Mouse (Mus musculus) lung, embryonic 16.5 days (tissue): ENCODE results near the gene Myh9. TPM values are rescaled to one million over a fixed set of nuclear protein-coding genes. Genes with fewer than 3 reads are reported as not detected.
A peak's percentile ranks its signal among the peaks of the same experiment; 100 is the strongest.

Experiments used
- ATAC-seq: fragments of 200-750 bp; cut with Nextera tagmentation; 2 replicates; pipeline ENCODE4 v1.8.0; 2017; ENCODE audit warnings: low read depth, mild to moderate bottlenecking, moderate library complexity
- H3K27ac ChIP-seq: fragments of 300-500 bp; sonication (generic); 2 replicates; pipeline ENCODE4 v1.5.1; 2014; ENCODE audit warnings: mild to moderate bottlenecking, control low read depth, low read length
- H3K27me3 ChIP-seq: fragments of 300-500 bp; sonication (generic); 2 replicates; pipeline ENCODE4 v1.6.1; 2014; ENCODE audit warnings: low read depth, low read length, mixed read lengths; ENCODE audit not compliant: control insufficient read depth, insufficient read depth
- H3K36me3 ChIP-seq: fragments of 300-500 bp; sonication (generic); 2 replicates; pipeline ENCODE4 v1.6.1; 2014; ENCODE audit warnings: low read length; ENCODE audit not compliant: control insufficient read depth, insufficient read depth
- H3K4me1 ChIP-seq: fragments of 300-500 bp; sonication (generic); replicated peaks from 2 replicates; pipeline ENCODE4 v1.6.1; 2014; ENCODE audit warnings: low read length, mixed read lengths; ENCODE audit not compliant: control insufficient read depth, insufficient read depth
- H3K4me2 ChIP-seq: fragments of 300-500 bp; sonication (generic); 2 replicates; pipeline ENCODE4 v1.6.1; 2014; ENCODE audit warnings: low read depth, low read length, control low read depth
- H3K4me3 ChIP-seq: fragments of 300-500 bp; sonication (generic); 2 replicates; pipeline ENCODE4 v1.5.1; 2014; ENCODE audit warnings: mild to moderate bottlenecking, low read length, control low read depth
- H3K9ac ChIP-seq: fragments of 300-500 bp; sonication (generic); 2 replicates; pipeline ENCODE4 v1.6.1; 2014; ENCODE audit warnings: low read length, control low read depth
- H3K9me3 ChIP-seq: fragments of 300-500 bp; sonication (generic); 2 replicates; pipeline ENCODE4 v1.6.1; 2016; ENCODE audit warnings: low read length; ENCODE audit not compliant: control insufficient read depth
- WGBS: fragments of 180-500 bp; shearing (Covaris S2); extraction: QIAGEN DNeasy Blood & Tissue Kit; methylation state at CpG from one replicate; pipeline ENCODE4 v1.1.7; 2014; 5-methylcytosine and 5-hydroxymethylcytosine counted together
- polyA plus RNA-seq: library from polyadenylated mRNA; unstranded; fragments of >200 nt; fragmentation: Nextera tagmentation; extraction: Ambion mirVana; gene quantifications from 2 replicates; pipeline ENCODE4 v1.2.1, GENCODE M21; 2015

The Myh9 gene
- polyA plus RNA-seq: 71.7 and 77.6 TPM in 2 replicates

DNA sequence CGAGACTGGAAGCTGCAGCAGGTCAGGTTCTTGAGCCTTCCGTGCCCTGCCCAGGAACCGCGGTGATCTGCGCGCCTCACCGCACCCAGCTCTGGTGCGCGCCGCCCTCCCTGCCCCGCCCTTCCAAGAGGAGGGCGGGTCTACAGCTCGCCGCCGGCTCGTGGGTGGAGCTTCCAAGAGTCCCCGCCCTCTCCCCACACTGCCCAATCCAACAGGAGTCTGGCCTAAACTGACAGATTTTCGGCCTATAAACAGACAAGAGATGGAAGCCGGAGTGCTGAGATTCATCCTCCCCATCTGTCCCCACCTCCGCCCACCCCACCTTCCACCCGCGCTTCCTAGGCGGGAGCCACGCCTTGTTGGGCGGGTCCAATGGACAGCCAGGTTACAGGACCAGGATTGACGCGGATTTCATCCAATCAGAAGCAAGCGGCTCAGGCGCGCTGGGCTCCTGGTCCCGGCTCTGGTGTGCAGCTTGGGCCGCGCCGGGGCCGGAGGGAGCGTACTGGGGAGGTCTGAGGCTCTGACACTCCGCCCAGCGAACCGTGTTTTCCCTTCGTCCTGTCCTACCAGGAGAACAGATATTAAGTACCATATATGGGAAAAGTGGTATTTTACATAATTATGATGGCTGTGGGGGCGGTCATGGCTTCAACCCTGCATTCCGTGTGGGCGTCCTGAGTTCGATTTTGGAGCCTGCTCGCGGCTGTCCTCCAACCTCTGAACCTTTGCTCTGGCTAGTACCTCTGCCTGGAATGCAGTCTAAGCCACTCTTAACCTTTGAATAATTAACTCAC, at the start of gene Myh9:
Gene Myh9, minus strand, starts transcription at position 129 of the 797 bp plus-strand sequence.
- Histone ChIP-seq H3K4me2 (peak within 1 kb of the TSS; percentile 93), H3K4me3 (peak within 1 kb of the TSS; percentile 98), H3K27ac (peak within 1 kb of the TSS; percentile 97), H3K27me3 (no peaks in the 10 kb centered on the region), H3K9me3 (no peaks in the 10 kb centered on the region), H3K4me1 (peaks cover 39% of the 10 kb centered on the region), H3K9ac (peak within 1 kb of the TSS; percentile 98), H3K36me3 (no peaks in the 10 kb centered on the region)
- 0% methylated on average over 46 of the region's 46 CpGs for WGBS
- peak; percentile 95 for ATAC-seq

DNA sequence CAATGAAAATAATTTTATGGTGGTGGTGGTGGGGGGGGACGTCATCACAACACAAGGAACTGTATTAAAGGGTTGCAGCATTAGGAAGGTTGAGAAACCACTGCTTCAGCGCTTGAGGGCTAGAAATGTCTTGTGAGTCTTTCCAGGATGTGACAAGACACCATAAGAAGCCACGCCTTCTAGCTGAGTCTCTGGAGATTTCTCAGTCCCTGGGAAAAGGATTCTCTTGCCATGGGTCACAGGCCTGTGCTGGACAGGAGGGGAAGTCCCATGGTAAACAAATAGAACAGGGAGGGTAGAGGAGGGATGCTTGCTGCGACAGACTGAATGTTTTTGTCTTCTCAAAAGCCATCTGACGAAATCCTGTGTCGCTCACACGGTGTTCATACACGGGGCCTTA, 49.8 kb upstream of the Myh9 start:
- peak overlapping the region; percentile 55; the same call in 1 of the 2 replicates for H3K27ac ChIP-seq
- WGBS: 63% methylated on average over 8 of the region's 8 CpGs
- H3K9me3 ChIP-seq: no peaks in the 10 kb centered on the region

DNA sequence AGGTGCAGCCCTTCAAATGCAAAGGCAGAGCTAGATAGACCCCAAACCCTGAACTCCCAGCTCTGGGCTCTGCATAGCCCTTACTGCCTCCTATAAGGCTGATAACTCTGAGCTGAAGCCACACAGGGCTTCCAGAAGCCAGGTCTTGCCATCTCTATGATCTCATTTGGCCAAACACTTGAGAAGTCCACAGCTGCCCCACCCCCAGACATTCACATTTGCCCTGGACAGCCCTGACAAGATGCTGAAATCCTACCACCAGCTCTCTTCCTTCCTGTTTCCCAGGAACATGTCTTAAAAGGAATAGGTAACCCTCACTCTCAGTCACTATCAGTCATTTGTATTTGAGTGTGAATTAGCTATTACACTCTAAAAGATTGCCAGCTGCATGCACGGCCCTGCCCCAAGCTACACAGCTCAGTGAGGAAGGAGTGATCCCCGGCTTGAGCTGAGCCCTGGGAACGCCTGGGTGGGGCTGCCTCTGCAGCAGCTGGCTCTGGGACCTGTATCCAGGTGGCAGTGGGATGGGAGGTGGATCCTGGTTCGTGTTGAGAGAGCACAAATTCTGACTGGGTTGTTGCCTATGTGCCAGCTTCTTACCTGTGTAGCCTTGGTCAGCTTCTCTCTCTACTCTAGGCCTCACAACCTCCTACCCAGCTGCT, 47.9 kb upstream of the Myh9 start:
- ATAC-seq: no peak
- Histone ChIP-seq H3K9me3 (no peaks in the 10 kb centered on the region), H3K4me2 (no peak overlapping the region), H3K4me1 (peaks cover 22% of the 10 kb centered on the region), H3K27me3 (no peaks in the 10 kb centered on the region), H3K36me3 (no peaks in the 10 kb centered on the region), H3K9ac (no peak overlapping the region), H3K27ac (0 out of 2 replicates have a peak overlapping the region, but pooled peaks have one; percentile 47), H3K4me3 (no peak overlapping the region)
- WGBS: 42% methylated on average over 4 of the region's 4 CpGs

More for the DNA sequence above, 49.8 kb upstream of the Myh9 start:
- Histone ChIP-seq H3K4me3 (no peak overlapping the region), H3K27me3 (no peaks in the 10 kb centered on the region), H3K36me3 (no peaks in the 10 kb centered on the region), H3K4me2 (no peak overlapping the region), H3K9ac (no peak overlapping the region), H3K4me1 (peaks cover 18% of the 10 kb centered on the region)
- ATAC-seq: peak; percentile 44; the same call in 1 of the 2 replicates

DNA sequence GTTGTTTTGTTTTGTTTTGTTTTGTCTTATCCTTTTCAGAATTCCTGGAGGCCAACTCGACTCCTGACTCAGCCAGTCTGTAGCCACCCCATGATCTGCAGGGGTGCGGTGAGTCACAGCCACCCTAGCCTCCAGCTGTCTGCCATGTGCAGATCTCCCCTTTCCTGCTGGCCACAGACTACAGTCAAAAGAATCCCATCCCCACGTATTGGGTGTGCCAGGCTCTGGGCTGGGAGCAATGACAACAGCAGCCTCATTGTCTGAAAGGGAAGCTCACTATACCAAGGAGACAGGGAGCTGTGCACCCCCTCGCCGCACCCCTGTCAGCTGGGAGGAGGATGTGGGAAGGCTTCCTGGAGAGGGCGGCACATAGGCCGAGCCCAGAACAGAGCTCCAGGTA, 46.3 kb upstream of the Myh9 start:
- H3K4me2 ChIP-seq: no peak overlapping the region
- no peak for ATAC-seq
- H3K36me3 ChIP-seq: no peaks in the 10 kb centered on the region
- 55% methylated on average over 7 of the region's 7 CpGs for WGBS
- H3K9me3 ChIP-seq: no peaks in the 10 kb centered on the region
- no peak overlapping the region for H3K9ac ChIP-seq
- H3K27ac ChIP-seq: no peak overlapping the region; the same call in 1 of the 2 replicates
- H3K4me3 ChIP-seq: no peak overlapping the region
- H3K27me3 ChIP-seq: no peaks in the 10 kb centered on the region
- H3K4me1 ChIP-seq: peaks cover 21% of the 10 kb centered on the region

DNA sequence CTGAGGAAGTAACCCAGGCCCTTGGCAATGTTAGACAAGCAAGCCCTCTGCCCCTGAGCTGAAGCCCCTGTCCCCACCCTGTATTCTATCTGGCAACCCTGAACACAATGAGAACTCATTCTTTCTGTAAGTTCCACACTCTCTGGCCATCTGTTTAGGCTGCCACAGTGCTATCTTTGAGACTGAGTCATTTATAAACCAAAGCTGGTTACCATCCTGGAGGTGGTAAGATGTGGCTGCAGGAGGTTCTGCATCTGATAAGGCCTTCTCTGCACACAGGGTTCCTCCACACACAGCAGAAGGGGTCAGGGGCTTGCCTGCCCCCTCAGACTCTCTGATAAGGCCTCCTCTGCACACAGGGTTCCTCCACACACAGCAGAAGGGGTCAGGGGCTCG, 45.1 kb upstream of the Myh9 start:
- WGBS: 69% methylated on average over 1 of the region's 1 CpGs
- no peak for ATAC-seq
- Histone ChIP-seq H3K36me3 (no peaks in the 10 kb centered on the region), H3K4me1 (peaks cover 28% of the 10 kb centered on the region), H3K4me3 (no peak overlapping the region), H3K27me3 (no peaks in the 10 kb centered on the region), H3K9ac (no peak overlapping the region), H3K27ac (no peak overlapping the region), H3K4me2 (no peak overlapping the region), H3K9me3 (no peaks in the 10 kb centered on the region)

DNA sequence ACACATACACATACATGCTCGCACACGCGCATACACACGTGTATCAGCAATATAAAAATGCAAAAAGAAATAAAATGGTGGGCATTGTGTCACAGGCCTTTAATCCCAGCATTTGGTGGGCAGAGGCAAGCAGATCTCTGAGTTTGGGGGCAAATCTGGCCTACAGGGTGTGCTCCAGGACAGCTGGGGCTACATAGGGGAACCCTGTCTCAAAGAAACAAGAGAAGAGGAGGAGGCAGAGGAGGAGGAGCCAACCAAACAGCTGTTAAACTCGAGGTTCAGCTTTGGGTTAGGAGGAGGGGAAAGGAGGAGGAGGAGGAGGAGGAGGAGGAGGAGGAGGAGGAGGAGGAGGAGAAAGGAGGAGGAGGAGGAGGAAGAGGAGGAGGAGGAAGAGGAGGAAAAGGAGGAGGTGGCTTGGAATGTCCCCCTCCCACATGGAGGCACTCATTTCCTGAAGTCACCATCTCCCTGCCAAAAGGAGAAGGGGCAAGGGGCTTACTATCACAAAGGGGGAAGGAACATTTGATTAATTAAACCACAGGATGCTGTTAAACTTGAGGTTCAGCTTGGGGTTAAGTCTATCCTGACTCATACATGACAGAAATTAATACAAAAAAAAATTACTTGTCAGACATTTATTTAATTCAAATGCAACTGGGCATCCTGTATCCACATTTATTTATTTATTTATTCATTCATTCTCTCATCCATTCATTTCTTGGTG, 44.6 kb upstream of the Myh9 start:
- no peaks in the 10 kb centered on the region for H3K9me3 ChIP-seq
- no peak for ATAC-seq
- H3K4me2 ChIP-seq: no peak overlapping the region
- peaks cover 33% of the 10 kb centered on the region for H3K4me1 ChIP-seq
- WGBS: 91% methylated on average over 4 of the region's 5 CpGs
- H3K36me3 ChIP-seq: no peaks in the 10 kb centered on the region
- no peaks in the 10 kb centered on the region for H3K27me3 ChIP-seq
- no peak overlapping the region for H3K9ac ChIP-seq
- no peak overlapping the region for H3K4me3 ChIP-seq
- no peak overlapping the region for H3K27ac ChIP-seq

DNA sequence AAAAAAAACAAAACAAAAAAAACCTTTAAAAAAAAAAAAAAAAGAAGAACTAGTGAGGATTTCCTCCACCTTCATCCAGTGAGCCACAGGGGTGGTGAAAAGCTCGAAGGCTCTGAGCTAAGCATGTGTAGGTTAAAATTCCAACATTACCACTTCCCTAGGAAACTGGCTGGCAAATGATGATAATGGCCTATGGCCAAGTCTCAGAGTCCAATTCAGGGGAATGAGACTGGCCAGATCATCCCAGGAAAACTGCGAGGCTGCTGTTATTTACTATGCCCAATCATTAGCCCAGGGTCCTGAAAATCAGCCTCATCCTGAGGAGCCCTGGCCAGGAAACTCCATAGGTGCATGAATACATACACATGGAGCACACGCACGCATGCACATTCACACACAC, 44.0 kb upstream of the Myh9 start:
- no peak for ATAC-seq
- no peak overlapping the region for H3K4me2 ChIP-seq
- 63% methylated on average over 4 of the region's 4 CpGs for WGBS
- peaks cover 33% of the 10 kb centered on the region for H3K4me1 ChIP-seq
- no peaks in the 10 kb centered on the region for H3K27me3 ChIP-seq
- H3K9ac ChIP-seq: no peak overlapping the region
- no peaks in the 10 kb centered on the region for H3K36me3 ChIP-seq
- no peak overlapping the region for H3K27ac ChIP-seq
- H3K9me3 ChIP-seq: no peaks in the 10 kb centered on the region
- no peak overlapping the region for H3K4me3 ChIP-seq

DNA sequence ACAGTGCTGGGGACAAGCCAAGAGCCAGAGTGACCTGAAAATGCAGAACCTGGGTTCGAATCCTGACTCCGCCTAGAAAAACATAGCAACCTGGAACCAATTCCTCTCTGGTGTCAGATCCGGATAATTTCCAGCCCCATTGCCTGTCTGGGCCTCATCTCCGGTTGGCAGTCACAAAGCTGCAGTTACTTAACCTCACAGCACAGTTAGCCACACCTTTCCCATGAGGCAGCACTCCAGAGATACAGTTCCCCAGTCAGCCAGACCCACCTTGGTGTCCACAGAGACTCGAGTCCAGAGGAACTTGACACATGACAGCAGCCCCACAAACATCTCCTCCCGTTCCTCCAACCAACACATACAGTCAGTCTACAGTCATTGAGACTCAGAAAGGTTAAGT, 43.2 kb upstream of the Myh9 start:
- ATAC-seq: no peak
- no peak overlapping the region for H3K9ac ChIP-seq
- 88% methylated on average over 6 of the region's 6 CpGs for WGBS

DNA sequence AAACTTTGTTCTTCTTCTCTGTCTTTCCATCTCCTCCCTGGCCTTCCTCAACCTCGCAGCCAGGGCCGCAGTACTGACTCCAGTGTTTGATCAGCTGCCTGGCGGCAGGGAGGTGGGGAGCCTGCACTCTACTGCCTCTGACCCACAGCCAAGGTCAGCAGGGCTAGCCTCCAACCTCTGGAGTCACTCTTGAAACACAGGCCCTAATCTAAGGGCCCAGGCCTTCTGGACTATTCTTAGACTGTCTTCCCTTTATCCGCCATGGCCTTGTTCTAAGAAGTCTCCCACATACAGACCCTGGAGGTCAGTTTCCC, 41.7 kb upstream of the Myh9 start:
- Histone ChIP-seq H3K36me3 (no peaks in the 10 kb centered on the region), H3K4me2 (peak overlapping the region; percentile 37), H3K27ac (peak overlapping the region; percentile 98), H3K4me3 (no peak overlapping the region), H3K9ac (peak overlapping the region; percentile 56), H3K4me1 (peaks cover 33% of the 10 kb centered on the region), H3K27me3 (no peaks in the 10 kb centered on the region), H3K9me3 (no peaks in the 10 kb centered on the region)
- ATAC-seq: peak; percentile 6; the same call in 1 of the 2 replicates
- 50% methylated on average over 4 of the region's 4 CpGs for WGBS

More for the DNA sequence above, 43.2 kb upstream of the Myh9 start:
- H3K9me3 ChIP-seq: no peaks in the 10 kb centered on the region
- H3K4me3 ChIP-seq: no peak overlapping the region
- peaks cover 33% of the 10 kb centered on the region for H3K4me1 ChIP-seq
- H3K4me2 ChIP-seq: no peak overlapping the region
- no peaks in the 10 kb centered on the region for H3K36me3 ChIP-seq
- H3K27me3 ChIP-seq: no peaks in the 10 kb centered on the region
- no peak overlapping the region for H3K27ac ChIP-seq
